Mouse (Mus musculus) adrenal gland, postnatal 10 days (tissue): ENCODE results near the gene Dlst. TPM values are rescaled to one million over a fixed set of nuclear protein-coding genes. Genes with fewer than 3 reads are reported as not detected.
A peak's percentile ranks its signal among the peaks of the same experiment; 100 is the strongest.

Experiments used
- DNase-seq: peaks from one replicate; pipeline ENCODE4 v3.0.0; 2021; ENCODE audit warnings: mixed read lengths
- long read RNA-seq, 2 experiments: library from polyadenylated mRNA; stranded (forward); transcript quantifications; one replicate each; pipeline ENCODE4 v2.0.0; 2021
- total RNA-seq, 2 experiments: library from RNA; stranded (reverse); gene quantifications; 2 replicates each; pipeline ENCODE4 v1.2.3; 2021

Dlst gene
- total RNA-seq: 100 to 1,000 TPM; 710 to 782 TPM
- long read RNA-seq, experiment 1, transcript Dlst-201 (15 exons, 2,764 nt): major isoform, 246 of 563 reads
- long read RNA-seq, experiment 1, transcript Dlst-212 (1 exons, 3,220 nt): minor isoform, 6 of 563 reads
- long read RNA-seq, experiment 1, partial matches to known transcripts: 285 of 563 reads
- long read RNA-seq, experiment 1, other reads (novel, unspliced or antisense): 24 of 563 reads
- long read RNA-seq, experiment 2, transcript Dlst-201 (15 exons, 2,764 nt): major isoform, 209 of 350 reads
- long read RNA-seq, experiment 2, partial matches to known transcripts: 114 of 350 reads
- long read RNA-seq, experiment 2, other reads (novel, unspliced or antisense): 25 of 350 reads

DNA sequence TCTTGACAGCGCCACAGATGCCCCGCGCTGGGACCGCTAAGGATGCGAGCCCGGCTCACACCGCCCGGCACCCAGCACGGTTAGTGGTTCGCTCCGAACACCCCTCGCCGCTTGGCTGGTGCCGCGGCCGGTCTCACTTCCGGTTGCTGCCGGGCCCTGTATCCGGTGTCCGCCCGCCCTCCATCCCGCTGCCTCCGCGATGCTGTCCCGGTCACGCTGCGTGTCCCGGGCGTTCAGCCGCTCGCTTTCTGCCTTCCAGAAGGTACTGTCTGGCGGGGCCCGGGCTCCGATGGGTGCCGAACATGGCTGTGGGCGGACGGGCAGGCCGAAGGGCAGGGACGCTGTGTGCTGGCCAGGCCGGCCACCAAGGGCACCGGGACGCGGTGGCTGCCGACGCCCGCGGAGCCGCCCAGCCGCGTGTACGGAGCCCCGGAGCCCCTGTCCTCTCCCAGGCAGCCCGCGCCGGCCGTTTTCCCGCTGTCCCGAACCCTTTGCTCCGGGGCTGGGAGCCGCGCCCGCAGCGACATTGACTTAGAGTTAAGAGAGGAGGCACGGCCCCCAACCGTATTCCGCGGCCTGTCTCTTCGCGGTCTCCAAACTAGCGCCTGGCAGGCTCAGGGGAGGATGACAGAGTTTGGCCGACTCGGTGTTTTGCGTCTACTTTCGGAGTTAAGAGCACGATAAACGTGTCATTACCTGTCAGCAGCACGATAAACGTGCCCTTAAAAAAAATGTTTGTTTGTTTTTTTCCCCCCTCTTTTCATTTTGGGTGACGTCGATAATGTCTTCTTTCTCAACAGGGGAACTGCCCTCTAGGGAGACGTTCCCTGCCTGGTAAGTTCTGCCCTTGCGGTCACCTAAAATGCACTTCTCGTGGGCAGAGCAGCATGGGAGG is at the start of gene Dlst, which contains the start of gene Prox2:
Dlst (plus strand) TSS at position 136 of the 895 bp plus-strand sequence.
Prox2 (minus strand) TSS at position 62 of the 895 bp plus-strand sequence.
- DNase-seq: peak; percentile 94

DNA sequence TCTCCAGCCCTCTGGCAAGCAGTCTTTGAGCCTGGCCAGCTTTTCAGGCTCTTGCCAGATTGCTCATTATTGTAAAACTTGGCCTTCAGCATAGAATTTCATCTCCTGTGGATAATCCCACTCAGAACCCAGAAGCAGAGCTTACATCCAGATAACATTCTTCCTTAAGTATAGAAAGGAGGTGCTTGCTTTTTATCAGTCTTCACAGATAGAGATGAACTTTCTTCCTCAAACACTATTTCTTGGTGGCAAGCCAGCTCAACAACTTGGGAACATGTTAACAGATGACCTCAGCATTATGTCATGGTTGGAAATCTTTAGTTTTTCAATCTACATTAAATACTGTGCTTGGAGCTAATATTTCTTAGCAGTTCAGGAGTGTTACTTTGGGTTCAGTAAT is 39.6 kb upstream of the Dlst start:
- no peak for DNase-seq

DNA sequence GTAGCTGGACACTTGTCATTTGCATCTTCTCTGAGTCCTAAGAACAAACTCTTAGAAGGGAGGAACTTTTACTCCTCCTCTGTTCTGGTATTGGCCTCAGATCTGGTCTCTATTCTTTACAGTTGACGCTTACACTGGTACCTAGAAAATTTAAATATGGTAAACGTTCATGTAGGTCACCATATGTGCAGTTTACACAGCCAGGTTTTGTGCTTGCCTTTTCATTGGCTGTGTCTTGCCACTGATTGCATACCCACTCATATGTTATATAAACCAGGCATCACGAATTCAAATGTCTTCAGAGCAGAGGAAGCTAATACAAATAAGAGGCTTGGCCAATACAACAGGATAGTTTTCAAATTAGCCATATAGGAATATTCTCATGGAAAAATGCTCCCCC is 33.5 kb upstream of the Dlst start:
- no peak for DNase-seq

DNA sequence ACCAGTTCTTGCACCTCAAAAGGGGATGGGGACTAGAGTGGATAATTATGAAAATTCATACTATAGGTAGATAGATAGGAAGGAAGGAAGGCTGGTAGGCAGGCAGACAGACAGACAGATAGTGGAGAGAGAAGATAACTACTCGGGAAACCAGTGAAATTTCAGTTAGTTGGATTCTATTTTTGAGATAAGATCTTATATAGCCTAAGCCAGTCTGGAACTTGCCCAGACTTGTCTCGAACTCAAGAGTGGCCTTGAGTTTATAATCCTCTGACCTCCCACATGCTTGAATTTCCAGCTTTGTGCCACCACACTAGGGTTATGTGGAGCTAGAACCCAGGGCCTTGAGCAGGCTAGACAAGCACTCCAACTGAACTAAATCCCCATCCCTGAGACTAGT is 26.4 kb upstream of the Dlst start:
- no peak for DNase-seq

DNA sequence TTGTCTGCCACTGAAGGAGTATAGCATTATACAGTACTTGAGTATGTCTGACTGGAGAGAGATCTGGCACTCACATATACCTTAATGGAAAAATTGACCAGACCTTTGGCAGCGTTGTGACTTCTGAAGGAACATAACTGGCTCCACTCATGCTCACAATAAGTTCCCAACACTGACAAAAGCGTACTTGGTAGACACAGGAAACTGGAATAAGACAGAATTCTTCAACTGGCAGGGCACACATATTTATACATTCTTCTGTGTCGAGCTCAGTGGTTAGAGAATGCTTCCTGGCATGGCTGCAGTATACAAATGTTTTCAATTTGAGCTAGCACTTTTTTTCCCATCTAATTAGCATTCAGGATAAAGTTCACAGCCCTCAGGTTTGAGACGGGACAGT is 25.7 kb upstream of the Dlst start:
- DNase-seq: no peak

DNA sequence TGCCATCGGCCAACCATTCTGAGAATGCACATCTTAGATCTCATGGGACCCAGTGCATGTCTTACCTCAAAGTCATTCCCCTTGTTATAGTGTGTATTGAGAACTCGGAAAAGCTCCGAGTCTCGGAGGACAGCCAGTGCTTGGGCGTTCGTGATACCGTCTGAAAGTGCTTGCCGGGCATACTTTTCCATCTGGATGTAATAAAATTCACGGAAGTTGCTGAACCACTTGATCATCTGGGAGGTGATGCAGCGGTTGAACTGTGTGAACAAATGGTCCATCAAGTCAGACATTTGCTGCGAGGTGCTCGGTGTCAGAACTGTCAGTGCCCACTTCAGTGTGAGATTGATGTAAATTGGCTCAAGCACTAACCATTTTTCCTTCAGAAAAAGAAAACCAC is 22.8 kb upstream of the Dlst start:
- no peak for DNase-seq

DNA sequence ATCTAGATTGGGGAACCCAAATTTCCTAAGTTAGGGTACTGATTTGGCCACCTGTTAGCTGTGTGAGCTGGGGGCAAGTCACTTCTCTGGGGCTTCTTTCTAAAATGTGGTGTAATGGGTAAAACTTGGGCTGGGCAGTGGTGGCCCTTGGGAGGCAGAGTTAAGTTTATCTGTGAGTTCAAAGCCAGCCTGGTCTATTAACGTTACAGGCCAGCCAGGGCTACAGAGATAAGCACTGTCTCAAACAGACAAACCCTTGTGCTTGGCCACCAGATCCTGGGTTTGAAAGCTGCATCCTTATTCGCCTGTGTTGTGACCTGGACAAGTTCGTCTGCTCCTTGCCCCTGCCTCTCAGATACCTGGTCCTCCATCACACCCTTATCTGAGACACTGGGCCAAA is 19.4 kb upstream of the Dlst start:
- DNase-seq: no peak

DNA sequence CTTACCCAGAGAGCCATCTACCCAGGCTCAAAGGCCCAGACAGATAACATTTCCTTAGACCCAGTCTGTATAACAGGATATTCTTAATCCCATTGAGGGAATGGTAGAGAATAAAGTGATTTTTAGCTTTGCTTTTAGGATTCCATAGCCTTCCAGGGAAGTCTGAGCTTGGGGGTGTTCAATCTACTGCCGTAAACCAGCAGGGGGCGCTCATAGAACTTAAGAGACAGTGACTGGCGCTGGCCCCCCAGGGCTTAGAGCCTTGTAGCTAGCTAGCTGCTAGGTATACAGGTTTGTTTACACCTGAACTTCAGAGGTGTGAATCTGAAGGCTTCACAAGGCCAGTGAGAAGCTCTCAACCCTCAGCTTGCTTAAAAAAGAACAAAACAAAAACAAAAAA is 18.4 kb upstream of the Dlst start:
- peak; percentile 82 for DNase-seq

DNA sequence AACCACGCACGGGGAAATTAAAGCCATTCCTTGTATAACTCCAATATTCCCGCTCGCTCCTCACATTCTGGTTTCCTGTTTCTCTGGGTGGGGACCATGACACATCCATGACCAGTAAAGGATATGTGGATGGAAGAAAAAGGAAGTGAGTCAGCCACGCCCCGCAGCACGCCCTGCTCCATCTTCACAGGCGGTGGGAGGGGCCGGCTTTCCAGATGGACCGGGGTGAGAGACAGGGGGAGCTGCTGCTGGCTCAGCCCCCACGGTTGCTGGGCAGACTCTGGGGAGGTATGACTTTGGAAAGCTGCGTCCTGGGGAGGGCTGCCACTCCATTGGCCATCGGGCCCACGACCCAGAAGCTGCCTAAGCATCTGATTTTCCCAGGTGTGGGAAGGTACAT is 16.6 kb upstream of the Dlst start:
- peak; percentile 49 for DNase-seq

DNA sequence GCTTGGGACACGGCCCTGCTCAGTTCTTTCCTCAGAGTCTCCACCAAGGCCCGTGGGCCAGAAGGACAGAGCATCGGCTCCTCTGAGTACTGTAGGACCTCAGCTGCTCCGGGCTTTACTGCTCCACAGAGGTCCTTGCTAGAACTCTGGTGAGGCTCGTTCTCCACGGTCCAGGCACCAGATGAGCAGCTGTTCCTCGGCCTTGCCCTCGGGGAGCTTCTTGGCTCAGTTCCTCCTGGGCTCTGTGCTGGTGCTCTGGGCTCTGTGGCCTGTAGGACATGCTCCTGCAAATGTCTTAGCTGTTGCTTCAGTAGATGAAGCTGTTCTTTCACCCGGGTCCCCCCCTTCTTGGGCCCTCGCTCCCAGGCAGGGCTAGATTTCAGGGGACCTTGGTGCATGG is 15.9 kb upstream of the Dlst start:
- peak; percentile 63 for DNase-seq

DNA sequence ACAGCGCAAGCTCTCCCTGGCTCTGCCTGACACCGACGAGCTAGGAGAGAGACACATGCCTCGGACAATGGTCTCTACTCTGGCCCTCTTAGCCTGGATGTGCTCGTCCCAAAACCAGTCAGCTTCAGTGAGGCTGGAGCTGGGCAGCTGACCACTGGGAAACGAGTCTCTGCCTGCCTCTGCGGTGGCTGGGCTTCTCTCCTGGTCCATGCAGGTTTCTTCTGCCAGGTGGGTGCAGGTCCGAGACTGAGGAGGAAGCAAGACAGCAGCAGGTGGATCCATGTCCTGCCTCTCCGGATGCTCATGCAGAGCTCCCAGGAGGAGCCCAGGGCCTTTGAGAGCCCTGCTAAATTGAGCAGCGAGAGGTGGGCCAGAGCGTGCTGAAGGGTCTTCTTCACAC is 15.5 kb upstream of the Dlst start:
- no peak for DNase-seq

DNA sequence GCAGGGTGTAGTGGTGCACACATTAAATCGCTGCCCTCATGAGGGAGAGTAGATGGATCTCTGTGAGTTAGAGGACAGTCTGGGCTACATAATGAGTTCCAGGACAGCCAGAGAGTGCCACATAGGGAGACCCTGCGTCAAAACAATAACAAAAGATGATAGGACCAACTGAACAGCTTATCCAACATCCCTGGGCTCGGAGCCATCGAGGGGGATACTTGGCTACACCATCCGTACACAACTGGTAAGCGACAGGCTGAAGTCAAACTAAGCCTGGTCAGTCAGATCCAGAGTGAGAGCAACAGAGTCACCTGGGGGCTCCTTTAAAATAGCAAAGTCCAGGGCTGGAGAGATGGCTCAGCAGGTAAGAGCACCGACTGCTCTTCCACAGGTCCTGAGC is 14.8 kb upstream of the Dlst start:
- no peak for DNase-seq

DNA sequence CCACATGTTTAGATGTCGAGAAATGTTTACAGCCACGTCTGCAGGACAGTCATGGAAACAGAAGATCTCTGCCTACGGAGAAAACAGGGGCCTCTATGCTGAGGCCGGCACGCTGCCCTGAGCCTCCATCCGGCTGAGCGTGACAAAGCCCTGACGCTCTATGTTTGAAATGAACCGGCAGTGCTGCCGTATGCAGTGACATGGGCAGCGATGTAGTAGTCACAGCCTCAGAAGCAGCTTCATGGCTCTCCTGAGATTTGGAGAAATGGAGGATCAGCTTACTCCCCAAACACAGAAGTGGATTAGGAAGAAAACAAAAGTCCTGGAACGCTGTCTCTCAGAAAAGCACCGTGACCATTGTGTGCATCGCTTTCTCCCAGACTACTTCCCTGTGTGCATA is 9.6 kb upstream of the Dlst start:
- no peak for DNase-seq

DNA sequence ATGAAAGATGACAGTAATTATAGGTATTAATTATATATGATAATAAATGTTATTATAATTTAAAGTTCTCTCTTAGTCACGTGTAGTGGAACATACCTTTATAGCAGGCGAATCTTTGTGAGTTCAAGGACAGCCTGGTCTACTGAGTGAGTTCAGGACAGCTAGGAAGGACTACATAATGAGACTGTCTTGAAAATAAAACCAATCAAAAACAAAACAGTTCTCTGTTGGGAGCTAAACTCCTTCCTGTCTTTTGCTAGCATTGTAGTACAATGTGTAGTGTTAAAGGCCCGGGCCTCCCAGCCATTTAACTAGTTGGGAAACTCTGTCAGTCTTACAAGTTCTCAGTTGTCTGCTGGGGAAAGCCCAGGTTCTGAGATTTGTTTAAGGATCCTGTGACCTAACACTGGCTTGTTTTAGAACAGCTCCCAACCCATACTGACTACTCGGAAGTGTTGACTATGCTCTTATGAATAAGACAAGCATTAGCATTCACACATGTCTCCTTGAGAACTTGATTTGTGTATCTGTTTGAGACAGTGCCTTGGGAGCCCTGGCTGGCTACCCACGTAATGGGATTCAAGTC is 9.0 kb upstream of the Dlst start:
- DNase-seq: no peak

DNA sequence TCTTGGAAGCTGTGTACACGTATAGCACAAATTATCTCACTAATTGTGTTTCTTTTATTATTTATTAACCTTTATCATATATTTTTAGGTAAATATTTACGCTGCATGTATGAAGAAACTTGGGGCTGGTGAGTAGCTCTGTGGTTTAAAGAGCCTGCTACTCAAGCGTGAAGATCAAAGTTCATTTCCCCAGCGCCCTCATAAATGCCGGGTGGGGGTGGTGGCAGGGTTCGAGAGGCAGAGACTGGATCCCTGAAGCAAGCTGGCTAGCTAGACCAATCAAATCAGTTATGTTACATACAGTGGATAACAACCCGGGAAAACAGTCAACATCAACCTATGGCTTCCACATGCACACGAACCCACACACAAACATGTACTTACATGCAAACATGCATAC is 7.5 kb upstream of the Dlst start:
- DNase-seq: no peak

DNA sequence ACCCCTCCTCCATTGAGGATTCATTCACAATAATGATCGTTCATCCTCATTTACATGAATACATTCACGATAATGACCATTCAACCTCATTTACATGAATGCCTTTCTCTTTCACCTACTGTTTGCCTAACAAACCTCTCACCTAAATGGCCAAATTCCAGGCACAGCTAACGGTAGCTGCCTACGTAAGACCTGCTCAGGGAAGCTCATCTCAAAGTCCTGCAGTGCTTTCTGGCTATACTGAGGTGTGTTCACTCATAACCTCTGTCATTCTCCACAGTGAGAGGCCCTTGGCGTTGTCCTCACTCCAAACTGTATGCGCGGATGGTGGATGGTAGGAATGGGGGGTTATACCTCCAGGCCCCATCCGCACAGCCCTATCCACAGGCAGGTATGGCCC is 5.8 kb upstream of the Dlst start:
- peak; percentile 38 for DNase-seq

DNA sequence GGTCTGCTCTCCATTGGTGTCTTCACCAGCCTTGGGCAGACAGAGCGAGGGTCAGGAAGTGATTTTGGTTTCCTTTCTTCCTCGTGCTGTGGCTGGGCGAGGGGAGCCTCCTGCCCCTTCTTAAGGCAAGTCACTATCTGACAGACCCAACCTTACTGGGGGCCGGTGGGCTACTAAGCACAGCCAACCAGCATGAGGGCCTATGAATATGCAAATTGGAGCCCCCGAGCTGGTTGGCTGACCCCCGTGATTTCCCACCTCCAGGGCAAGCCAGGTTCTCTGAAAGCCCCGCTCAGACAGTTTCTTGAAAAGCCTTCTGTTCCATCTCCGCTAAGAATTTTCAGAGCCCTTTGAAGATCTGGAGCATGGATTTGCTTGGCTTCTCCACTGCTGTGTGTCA is 4.3 kb upstream of the Dlst start:
- DNase-seq: no peak

DNA sequence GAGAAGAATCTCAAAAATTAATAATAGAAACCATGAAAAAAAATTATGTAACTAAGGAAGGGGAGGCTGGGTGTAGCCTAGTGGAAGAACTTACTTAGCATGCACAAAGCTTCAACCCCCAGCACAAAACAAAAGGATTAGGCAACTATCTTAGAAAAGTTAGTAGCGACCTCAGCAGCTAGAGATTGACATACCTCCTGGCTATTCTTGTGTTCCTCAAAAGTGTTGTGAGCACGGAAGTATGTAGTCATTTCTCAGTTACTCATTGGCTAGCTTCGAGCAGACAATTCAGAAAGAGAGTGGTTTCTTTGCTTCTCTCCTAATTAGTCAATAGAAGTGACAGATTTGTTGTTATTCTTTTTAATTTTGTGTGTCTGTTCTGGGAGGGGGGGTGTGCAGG is 2.0 kb upstream of the Dlst start:
- DNase-seq: no peak

DNA sequence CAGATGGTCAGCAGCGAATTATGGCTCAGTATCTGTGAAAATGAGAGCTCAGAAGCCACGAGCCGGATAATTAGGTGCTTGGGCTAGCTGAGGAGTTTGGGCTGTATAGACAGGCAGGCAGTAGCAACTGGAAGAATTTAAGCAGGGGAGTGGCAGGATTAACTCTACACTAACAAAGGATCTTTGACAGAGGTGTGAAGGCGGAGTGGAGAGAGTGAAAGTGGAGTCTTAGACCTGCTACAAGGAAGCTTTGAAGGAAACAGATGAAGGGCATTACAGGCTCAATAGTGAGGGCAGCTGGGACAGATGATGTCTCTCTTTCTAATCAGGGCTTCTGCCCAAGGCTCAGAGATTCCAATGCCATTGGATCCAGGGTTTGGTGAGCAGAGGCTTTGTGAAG is 1.2 kb upstream of the Dlst start:
- DNase-seq: no peak

DNA sequence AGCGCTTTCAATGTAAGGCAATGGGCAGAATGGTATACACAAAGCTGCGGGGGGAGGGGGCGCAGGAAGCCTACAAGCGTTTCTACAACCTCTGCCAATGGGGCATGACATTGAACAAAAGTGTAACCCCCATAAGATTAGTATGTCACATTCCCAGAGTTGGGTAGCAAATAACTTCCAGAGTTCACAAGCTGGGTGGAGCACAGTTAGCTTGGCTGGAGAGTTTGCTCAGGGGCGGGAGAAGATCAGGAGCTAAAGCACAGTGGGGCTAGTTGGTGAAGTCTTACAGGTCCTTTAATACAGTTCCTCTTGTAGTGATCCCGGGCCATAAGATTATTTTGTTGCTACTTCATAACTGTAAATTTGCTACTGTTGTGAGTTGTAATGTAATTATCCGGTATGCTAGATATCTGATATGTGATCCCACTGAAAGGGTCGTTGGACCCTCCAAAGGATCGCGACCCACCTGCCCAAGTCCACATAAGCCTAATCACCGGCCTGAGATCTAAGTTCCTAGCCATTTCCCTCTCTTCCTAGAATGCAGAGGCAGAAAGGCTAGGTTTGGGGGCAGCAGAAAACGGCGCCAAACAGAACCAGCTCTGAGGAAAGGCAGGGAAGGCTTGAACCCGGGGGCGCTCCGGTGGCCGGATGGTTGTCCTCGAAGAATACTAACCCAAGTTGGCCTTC is 479 bp upstream of the Dlst start:
- peak; percentile 48 for DNase-seq

DNA sequence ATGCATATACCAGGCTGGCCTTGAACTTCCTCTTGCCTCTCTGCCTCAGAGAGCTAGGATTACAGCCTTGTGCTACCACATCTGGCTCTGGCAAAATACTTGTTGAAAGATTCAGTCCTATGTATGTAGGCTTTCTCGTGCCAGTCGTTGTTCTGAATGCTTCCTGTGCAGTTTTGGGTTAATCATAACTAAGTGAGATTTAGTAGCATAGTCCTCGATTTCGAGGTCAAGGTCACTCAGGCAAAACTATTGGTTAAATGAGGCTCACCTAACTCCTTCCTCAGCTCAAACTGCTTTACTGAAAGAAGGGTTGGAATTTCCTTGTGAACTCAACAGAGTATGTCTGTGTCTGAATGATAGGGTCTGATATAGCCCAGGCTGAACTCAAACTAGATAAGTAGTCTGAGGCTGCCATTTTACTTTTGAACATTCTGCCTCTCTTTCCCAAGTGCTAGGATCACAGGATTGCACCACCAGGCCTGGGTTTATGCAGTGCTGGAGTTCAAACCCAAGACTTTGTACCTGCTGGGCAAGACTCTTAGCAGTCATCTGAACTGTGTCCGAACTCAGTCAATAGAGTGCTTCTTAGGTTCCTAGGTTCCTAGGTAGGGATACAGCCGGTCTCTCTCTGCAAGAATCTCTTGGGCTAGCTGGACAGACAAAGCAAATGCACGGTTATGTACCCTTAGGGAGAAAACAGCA is 2.1 kb downstream of the Dlst start:
- DNase-seq: no peak

DNA sequence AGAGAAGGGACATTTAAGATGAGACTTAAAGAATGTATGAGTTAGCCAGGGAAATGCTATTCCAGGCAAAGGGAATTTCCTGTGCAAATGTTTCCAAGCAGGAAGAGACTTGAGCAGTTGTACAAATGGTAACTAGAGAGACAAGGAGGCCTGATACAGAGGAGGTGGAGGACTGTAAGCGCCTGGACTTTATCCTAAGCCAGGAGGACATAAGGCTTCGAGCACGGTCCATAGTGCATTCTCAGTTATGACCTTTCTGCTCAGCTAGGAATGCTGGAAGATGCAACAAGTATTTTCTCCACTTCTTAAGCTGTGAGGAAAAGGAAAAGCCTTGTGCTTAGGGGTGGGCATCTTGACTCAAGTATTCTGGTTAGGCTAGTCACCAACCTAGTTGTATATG is 2.7 kb downstream of the Dlst start:
- no peak for DNase-seq
